Mouse (Mus musculus): ENCODE results near the gene D630003M21Rik. TPM values are rescaled to one million over a fixed set of nuclear protein-coding genes. Genes with fewer than 3 reads are reported as not detected.

The D630003M21Rik gene
- total RNA-seq, 2 experiments from 2014 or later = not detected

- no peak for ATAC-seq (replicated peaks; ENCODE audit: low FRiP score, poor library complexity, severe bottlenecking)
These were observed 12.2 kb upstream of the D630003M21Rik start for GRCm38 (mm10) chr2:158241126-158241738.

- no peak for ATAC-seq (replicated peaks; ENCODE audit: low FRiP score, poor library complexity, severe bottlenecking)
These were observed 9.1 kb upstream of the D630003M21Rik start for GRCm38 (mm10) chr2:158238101-158238500.

DNA sequence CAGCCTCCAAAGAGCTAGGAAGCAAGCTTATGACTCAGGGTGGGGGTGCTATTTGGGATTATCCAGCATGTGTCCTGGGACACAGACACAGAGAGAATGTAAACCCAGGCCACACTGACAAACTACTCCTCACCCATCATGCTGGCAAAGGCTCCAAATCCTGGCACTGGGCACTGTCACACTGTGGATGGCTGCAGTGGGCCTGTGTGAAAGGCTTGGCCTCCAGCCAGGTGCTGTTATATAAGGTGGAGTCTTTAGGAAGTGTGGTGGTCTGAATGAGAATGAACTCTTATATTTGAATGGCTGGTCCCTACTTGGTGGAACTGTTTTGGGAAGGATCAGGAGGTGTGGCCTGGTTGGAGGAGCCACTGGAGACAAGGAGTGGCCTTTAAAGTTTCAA, 7.7 kb upstream of the D630003M21Rik start:
- ATAC-seq (replicated peaks; ENCODE audit: low FRiP score, poor library complexity, severe bottlenecking) = no peak

GRCm38 (mm10) chr2:158233106-158233505, 4.1 kb upstream of the D630003M21Rik start:
- ATAC-seq (replicated peaks; ENCODE audit: low FRiP score, poor library complexity, severe bottlenecking) = no peak

GRCm38 (mm10) chr2:158232414-158232813, 3.4 kb upstream of the D630003M21Rik start:
- no peak for ATAC-seq (replicated peaks; ENCODE audit: low FRiP score, poor library complexity, severe bottlenecking)

DNA sequence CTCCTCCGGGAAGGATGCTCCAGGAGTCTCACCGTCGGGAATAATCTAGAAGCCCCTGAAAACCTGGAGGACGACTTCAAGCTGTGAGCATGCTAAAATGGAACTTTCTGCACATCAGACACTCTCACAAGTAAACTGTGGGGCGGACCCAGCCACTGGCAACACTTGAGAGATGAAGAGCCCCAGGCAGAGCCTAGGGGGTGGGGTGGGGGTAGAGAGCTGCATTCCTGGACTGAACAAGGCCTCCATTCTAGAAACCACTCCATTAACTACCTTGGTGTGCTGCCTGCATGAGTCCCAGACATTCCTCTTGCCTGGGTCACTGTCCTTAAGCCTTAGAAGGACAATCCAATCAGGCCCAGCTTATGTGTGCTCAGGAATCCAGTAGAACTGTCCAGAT, 2.0 kb upstream of the D630003M21Rik start:
- no peak for ATAC-seq (replicated peaks; ENCODE audit: low FRiP score, poor library complexity, severe bottlenecking)

GRCm38 (mm10) chr2:158230617-158231016, 1.6 kb upstream of the D630003M21Rik start:
- ATAC-seq (replicated peaks; ENCODE audit: low FRiP score, poor library complexity, severe bottlenecking) = no peak

- no peak for ATAC-seq (replicated peaks; ENCODE audit: low FRiP score, poor library complexity, severe bottlenecking)
These were observed 476 bp upstream of the D630003M21Rik start for GRCm38 (mm10) chr2:158229503-158229892.

DNA sequence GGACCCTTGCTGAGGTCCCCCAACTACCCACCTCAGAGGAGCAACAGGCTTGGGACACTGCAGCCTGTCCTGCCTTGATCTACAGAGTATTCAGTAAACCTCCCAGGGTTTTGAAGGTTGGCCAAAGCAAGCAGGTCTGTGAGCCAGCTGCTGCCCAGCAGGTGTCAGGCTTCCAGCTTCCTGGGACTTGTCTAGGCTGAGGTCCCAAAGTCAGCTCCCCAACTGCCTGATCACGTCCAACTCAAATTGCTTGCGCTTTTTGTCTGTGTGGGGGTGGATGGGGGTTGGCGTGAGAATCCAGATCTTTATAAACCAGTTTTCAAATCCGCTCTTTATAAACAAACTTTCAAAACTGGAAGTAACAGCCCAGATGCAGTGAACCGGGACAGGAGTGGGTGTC, 3.7 kb downstream of the D630003M21Rik start:
- ATAC-seq (replicated peaks; ENCODE audit: low FRiP score, poor library complexity, severe bottlenecking) = no peak

DNA sequence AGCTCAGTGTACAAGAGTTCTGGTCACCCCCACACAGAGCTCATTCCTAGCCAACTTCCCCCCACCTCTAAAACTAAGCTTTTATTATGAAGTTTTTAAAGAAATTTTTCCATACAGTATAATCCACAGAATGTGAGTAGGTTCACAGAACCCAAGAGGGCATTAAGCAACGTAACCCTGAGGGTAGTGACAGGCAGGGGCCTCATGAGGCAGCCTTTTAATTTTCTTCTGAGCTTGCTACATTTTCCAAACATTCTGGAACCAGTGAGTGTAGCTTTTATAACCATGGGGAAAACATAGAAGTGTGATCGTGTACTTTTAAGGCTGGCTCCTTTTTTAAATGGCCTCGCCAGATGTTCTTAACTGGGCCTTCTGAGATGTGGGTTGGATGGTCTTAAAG, 5.5 kb downstream of the D630003M21Rik start:
- no peak for ATAC-seq (replicated peaks; ENCODE audit: low FRiP score, poor library complexity, severe bottlenecking)

DNA sequence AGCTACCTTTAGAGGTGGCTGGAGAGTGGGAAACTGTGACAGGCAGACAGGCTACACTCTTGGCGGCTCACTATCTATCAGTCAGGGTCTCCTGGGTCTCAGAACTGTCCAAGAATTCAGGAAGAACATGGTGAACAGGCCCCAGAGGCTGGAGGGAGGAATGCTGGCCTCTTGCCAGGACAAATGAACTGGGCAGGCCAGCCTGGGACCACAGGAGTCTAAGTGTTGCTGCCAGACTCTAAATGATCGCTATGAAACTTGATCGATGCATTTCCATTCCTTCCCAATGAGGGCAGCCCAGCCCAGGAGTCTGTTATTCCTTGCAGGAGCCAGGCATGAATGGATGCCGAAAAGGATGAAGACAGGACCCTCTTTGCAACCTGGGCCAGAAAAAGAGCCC, 6.4 kb downstream of the D630003M21Rik start:
- ATAC-seq (replicated peaks; ENCODE audit: low FRiP score, poor library complexity, severe bottlenecking) = no peak

DNA sequence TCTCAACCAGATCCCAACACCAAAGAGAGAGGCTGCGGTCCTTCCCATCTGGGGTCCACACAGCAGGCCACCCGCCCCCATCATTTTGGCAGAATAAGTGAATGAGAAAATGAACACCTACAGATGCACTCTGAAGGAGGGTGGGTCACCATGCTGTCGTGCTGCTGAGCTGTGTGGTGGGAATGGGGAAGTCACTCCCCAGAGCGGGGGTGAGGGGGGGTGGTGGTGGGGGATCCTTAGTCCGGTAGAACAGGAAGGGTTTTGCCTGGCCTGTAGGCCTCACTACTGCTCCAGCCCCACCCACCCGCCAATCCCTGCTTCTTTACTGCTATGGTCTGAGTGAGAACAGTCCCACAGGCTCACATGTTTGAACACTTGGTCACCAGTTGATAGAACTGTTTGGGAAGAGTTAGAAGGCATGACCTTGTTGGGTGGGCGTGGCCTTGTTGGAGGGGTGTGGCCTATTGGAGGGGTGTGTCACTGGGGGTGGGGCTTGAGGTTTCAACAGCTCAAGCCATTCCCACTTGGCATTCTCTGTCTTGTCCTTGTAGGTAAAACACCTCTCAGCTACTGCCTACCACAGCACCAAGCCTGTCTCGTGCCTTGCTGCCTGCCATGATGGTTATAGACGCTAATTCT, 7.5 kb downstream of the D630003M21Rik start:
- ATAC-seq (replicated peaks; ENCODE audit: low FRiP score, poor library complexity, severe bottlenecking) = no peak

DNA sequence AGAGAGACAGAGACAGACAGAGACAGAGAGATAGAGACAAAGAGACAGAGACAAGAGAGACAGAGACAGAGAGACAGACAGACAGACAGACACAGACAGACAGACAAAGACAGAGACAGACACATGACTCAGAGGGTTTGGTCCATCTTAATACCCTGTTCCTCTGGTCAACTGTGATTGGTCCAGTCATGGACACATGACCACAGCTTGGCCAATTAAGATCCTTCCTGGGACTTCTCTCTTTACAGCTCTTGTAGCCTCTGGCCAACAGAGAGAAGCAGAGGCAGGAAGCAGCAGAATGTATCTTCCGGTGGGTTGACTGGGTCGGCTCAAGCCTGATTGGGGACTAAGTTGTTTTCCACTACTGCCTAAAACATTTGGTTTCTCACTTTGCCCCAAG, 9.5 kb downstream of the D630003M21Rik start:
- no peak for ATAC-seq (replicated peaks; ENCODE audit: low FRiP score, poor library complexity, severe bottlenecking)

DNA sequence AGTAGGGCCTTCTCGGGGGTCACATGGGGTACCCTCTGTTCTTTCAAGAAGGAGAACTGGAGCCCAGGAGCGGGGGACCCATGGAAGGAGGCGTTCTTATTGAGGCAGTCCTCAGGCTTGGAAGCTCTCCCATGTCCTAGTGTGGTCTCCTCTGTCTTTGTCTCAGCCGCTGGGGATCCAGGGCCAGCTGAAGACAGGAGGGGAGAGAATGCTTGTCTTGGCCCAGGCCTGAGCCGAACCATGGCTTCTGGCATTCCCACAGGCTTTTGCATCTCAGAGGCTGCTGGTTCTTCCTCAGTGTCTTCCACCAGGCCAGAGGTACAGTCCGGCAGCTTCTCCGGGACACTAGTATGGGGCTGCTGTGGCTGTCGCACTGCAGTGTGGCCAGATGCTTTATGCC, 12.5 kb downstream of the D630003M21Rik start:
- no peak for ATAC-seq (replicated peaks; ENCODE audit: low FRiP score, poor library complexity, severe bottlenecking)

- no peak for ATAC-seq (replicated peaks; ENCODE audit: low FRiP score, poor library complexity, severe bottlenecking)
These were observed 13.5 kb downstream of the D630003M21Rik start for GRCm38 (mm10) chr2:158215283-158216117.

DNA sequence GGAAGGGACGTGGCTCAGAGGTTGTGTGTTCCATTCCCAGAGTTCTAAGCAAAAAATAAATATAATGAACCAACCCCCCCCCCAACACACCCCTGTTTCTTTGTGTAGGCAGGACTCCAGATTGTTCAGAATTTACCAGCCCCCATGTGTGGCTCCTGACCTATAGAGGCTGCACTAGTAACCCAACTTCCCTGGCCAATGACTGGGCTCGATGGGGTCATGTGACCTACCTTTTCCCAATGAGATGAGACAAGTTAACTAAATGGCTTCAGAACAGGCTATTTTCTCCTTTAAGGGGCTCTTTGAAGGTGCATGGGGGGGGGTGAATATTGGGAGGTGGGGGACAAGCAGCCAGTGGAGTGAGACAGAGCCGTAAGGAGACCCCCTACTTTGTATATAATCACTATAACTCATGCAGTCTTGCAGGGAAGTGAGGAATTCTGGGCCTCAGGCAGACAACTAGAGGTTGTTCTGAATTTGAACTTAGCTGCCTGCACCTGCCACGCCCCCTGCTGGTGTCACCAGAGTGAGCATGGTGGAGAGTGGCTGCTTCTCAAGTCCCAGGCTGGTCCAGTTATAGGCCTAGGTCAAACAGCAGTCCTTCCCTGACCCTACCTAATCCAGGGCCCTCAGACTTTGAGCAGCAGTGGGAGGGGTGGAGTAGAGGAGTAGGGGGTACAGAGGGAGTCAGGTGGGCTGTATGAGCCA, 17.1 kb downstream of the D630003M21Rik start:
- no peak for ATAC-seq (replicated peaks; ENCODE audit: low FRiP score, poor library complexity, severe bottlenecking)

GRCm38 (mm10) chr2:158210958-158211357, 18.1 kb downstream of the D630003M21Rik start:
- ATAC-seq (replicated peaks; ENCODE audit: low FRiP score, poor library complexity, severe bottlenecking) = no peak

DNA sequence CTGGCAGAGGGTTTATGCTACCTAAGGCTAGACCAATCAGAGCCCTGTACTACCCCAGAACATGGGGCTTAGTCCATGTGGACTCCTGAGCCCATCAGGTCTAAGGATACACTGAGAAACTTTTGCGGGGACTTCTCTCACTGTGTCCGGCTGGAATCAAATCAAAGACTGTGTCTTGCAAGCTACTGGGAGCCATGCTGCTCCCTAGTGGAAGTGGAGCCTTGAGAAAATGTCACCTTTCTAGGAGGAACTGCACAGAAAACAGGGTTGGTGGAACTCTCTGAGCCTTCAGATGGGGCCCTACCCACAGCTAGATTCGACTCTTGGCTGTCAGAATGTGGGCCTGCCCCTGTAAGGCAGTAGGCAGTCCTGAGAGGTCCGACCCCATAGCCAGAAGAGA, 18.5 kb downstream of the D630003M21Rik start:
- ATAC-seq (replicated peaks; ENCODE audit: low FRiP score, poor library complexity, severe bottlenecking) = no peak

- ATAC-seq (replicated peaks; ENCODE audit: low FRiP score, poor library complexity, severe bottlenecking) = no peak
These were observed 19.2 kb downstream of the D630003M21Rik start for GRCm38 (mm10) chr2:158209776-158210175.

DNA sequence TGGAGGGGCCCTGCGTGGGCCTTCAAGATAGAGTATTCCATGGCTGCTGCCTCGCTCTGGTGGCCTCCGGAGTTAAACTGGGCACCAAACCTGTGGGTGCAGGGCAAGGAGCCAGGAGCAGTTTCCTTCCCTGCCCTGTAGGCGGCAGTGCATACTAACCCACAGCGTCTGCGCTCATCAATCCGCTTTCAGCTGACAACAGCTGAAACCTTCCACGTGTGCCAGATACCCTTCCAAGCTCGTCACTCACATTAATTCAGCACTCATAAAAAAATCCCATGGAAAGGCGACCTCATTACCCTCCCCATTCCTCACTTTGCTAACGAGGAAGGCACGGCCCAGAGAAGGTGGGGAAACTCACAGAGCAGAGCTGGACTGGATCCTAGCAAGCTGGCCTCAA, 21.2 kb downstream of the D630003M21Rik start:
- ATAC-seq (replicated peaks; ENCODE audit: low FRiP score, poor library complexity, severe bottlenecking) = 0 out of 2 replicates have a peak, but pooled peaks have one; percentile 49
